Mouse (Mus musculus) kidney, adult 18-20 months (tissue): ENCODE measurements around the gene Hpd.
A peak's percentile ranks its signal among the peaks of the same experiment; 100 is the strongest.

Source experiments
- DNase-seq: peaks from one replicate; pipeline ENCODE4 v3.0.0; 2021

Hpd gene

GRCm38 (mm10) chr5:123144746-123145590, 37.6 kb downstream of the Hpd start:
- no peak for DNase-seq

GRCm38 (mm10) chr5:123143971-123144745, 38.4 kb downstream of the Hpd start:
- DNase-seq: no peak

- DNase-seq: no peak
Measured at GRCm38 (mm10) chr5:123143251-123143970, 39.1 kb downstream of the Hpd start.

GRCm38 (mm10) chr5:123142161-123143157, 40.1 kb downstream of the Hpd start, which contains the start of gene Setd1b:
Gene Setd1b, plus strand, starts transcription at chr5:123142193.
- DNase-seq: peak; percentile 74

DNA sequence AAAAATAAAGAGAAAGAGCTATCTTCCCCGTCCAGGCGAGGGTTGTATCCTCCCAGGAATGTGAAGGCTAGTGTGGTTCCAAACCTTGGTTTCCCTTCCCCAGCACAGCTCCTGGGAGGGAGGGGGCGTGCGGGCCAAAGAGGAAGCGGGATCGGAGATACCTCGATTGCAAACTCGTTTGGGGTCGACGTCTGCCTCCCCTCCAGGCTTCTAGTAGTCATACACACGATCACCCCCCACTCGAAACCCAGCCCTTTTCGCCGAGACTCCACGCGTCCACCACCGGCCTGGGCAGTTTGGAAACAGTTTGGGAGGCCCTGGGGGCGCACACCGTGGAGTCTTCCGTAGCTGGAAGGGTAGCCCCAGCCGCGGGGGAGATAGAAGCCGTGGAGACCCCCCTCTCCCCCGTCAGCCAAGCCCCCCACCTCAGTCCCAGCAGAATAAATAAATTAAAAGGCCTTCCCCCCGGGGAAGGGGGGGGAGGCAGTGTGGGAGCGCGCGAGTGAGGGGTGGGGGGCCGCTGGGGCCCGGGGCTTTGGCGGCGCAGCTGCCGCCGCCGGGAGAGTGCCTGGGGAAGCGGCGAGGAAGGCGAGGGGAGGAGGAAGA, 40.9 kb downstream of the Hpd start:
- DNase-seq: no peak

DNA sequence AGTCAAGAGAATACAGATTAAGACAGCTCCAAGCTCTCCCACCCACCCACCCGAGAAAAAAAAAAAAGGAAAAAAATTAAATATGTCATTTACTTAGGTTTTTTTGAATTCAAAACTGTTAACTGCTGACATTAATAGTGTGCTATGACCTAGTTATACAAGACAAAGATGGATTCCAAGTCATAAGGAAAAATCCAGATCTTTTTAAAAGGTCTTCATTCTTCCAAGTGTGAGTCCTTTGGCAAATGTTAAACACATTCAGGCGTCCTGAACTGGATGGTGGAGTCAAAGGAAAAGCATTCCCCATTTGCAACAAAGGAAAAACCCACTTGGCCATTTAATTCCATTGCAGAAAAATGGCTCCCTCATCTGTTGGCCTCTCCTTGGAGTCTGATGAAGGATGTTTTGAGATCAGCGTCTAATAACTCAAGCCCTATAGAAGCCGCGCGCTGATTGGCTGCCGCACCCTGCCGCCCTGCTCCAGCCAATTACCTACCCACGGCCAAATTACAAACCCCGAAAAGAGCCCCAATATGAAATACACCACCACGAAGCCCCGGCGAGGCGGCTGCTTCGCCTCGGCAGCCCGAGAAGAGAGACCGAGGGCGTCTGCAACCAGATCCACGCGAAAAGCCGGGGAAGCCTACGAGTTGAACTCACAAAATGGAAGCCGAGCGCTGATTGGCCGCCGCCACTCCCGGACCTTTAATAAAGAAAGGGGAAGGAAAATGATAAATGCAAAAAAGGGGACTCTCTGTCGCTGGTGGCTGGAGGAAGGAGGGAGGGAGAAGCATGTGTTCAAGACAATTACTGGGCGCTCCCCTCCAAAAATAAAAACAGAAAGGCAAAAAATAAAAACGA, 41.6 kb downstream of the Hpd start:
- peak; percentile 95 for DNase-seq

- peak; percentile 64 for DNase-seq
Measured at GRCm38 (mm10) chr5:123139722-123140627, 42.6 kb downstream of the Hpd start.

GRCm38 (mm10) chr5:123138953-123139721, 43.4 kb downstream of the Hpd start:
- DNase-seq: peak; percentile 89

DNA sequence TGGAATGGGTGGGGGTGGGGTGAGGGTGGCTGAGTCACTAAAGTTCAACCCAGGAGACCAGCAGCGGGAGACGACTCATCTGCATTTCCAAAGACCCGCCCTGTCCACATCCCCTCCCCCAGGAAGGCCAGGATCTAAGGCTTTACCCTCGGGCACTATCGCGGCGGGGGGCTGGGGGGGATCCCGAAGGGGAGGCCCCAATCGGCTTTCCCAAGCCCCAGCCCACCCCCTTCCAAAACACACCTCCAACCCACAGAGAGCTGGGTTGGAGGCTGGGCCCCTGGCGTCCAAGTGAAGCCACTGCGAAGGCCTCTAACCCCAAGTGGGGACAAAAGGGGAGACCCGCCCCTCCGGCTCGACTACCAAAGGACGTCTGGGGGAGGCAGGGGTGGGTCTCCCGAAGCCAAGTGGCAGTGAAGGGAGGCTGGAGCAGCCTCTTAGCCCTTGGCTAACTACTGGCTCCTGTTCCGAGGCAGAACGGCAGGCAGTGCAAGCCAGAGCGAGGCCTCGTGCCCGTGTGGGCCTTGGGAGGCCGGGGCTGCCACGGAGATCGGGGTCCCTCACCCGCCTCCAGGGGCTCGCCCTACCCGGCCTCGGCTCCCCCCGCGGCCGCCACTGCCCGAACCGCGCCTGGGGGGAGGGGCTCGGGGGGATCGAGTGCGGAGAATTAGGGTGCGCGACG, 44.2 kb downstream of the Hpd start:
- peak; percentile 80 for DNase-seq

DNA sequence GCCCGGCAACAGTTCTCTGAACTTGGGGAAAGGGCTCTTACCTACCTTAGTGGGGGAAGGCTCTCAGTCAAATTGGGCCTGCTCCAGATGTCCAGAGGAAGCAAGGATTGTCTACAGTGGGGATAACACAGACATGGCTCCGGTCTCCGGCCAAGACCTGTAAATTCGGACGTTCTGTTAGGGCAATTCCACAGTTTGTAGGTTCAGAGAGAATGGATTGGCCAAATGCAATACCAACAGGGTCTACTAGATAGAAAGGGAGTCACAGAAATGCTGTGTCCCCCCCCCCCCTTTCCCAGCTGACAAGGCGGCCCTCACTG, 44.7 kb downstream of the Hpd start:
- no peak for DNase-seq

DNA sequence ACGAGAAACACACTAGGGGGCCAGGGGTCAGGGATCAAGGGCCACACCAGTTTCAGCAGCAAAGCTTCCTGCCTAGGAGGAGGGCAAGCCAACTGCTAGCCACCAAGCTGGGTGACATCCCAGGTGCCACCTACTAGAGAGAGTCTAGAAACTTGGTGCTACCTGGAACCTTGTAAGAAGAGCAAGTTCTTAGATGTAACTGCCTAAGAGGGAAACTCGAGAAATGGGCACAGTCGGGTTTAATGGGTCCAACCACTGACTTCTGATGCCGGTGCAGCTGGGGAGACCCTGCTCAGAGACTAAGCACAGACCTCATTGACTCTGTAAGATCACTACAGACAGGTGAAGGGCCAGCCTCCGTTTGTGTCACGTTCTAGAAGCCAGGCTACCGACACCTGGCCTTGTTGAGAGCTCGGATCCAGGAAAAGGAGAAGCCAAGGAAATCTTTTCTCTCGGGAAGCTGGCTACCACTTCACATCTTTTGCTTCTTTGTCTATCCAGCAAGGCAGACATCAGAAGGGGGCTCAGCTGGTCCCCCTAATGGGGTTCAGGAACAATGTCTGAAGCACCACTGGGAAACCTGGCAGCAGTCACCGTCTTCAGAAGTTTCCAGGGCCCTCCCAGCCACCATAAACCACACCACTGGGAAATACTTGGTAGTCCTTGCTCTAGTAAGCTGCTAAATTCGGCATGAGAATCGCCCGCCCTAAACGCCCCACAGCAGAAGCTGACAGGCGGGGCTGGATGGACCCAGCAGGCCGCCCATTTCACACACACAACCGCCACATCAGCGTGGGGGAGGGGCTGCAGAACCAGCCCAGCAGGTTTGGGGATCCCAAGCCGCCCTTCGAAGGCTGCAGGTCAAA, 45.2 kb downstream of the Hpd start:
- DNase-seq: peak; percentile 90

GRCm38 (mm10) chr5:123136361-123137043, 46.0 kb downstream of the Hpd start:
- DNase-seq: peak; percentile 95

DNA sequence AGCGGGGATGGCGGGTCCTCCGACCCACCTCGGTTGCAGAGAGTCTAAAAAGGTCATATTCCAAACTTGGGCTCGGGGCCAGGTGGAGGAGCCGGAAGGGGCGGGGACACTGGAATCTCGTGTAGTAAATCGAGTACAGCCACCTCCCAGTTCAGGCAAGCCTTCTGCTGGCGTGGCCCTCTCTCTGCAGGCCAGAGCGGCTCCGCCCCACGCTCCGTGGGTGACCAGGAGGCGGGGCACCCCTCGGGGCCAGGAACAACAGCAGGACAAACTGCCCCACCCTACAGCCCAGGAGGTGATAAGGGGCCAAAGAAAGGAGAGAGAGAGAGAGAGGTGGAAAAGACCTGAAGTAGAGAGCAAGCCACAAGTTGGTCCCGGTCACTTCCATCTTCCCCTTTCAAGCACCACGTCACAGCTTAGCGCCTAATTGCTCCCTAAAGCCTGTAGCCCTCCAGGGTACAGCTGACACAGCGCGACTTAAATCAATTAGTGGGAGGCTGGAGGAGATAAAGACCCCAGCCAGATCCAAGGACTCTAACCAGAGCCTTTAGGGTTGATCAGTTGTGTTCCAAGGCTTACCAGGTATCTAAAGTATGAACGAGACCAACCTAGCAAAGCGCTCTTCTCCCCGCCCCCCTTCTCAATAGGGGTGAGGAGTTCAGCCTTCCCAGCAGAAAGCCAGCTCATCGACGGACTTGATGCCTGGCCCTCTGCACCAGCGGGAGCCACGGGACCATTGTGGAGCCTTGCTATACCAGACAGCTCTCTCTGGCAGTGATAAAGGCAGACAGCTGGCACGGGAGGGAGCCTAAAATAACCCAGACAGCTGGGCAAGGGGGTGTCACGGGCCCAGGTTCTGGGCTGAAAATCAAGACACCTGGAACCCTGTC, 46.8 kb downstream of the Hpd start:
- DNase-seq: peak; percentile 95

DNA sequence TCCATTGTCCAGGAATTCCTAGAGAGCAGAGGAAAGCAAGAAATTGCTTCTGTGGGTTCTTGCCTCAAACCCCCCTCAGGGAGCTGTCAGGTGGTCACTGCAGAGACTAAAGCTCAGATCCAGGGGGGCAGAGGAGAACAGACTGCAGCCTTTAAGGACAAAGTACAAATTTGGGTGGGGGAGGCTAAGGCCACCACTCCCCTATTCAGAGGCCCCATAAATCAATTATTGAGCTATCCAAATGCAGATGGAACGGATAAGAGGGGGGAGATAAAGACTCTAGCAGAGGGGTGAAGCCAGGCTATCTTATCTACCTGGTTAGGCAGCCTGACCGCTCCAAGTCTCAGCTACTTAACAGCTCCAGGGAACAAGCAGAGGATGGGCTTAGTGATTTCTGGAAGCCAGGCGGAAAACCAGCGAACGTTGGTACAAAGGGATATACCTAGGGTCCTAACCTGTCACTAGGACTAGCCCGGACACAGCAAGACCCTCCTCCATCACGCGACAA, 47.6 kb downstream of the Hpd start:
- no peak for DNase-seq

GRCm38 (mm10) chr5:123134186-123134874, 48.2 kb downstream of the Hpd start:
- peak; percentile 63 for DNase-seq
